Mouse (Mus musculus): Measurements from ENCODE around the gene Fam193a. TPM values are rescaled to one million over a fixed set of nuclear protein-coding genes. Genes with fewer than 3 reads are reported as not detected.

Gene Fam193a
- polyA plus RNA-seq, 1 experiment from 2014 or later = 8.9 TPM

- no peaks in the 10 kb centered on the region; the same call in 1 of the 2 replicates for H3K36me3 ChIP-seq (ENCODE audit: control insufficient read depth, insufficient read depth, low read length)
- no peaks in the 10 kb centered on the region for H3K9me3 ChIP-seq (ENCODE audit: control insufficient read depth, low read length)
- H3K27me3 ChIP-seq (replicated peaks; ENCODE audit: control insufficient read depth, insufficient read depth, low read length) = no peaks in the 10 kb centered on the region
- H3K4me3 ChIP-seq (ENCODE audit: low read depth, low read length) = peak within 1 kb of the TSS; percentile 79
- under 1% methylated on average over 64 of the region's 64 CpGs for WGBS
- H3K9ac ChIP-seq (ENCODE audit: low read depth, low read length) = peak within 1 kb of the TSS; percentile 91
- ATAC-seq (replicated peaks; ENCODE audit: low FRiP score) (peak; percentile 96), DNase-seq (ENCODE audit: low spot score) (peak; percentile 96)
- peaks cover 10% of the 10 kb centered on the region for H3K4me1 ChIP-seq (replicated peaks; ENCODE audit: control insufficient read depth, insufficient read depth, low read length)
- H3K4me2 ChIP-seq = peak within 1 kb of the TSS; percentile 98
- H3K27ac ChIP-seq (ENCODE audit: low read depth, low read length) = peak within 1 kb of the TSS; percentile 22; the same call in 1 of the 2 replicates
Observed at GRCm38 (mm10) chr5:34513466-34514217, 143.9 kb downstream of the Fam193a start, which contains the start of gene Tnip2. TSS of gene Tnip2 (minus strand) at chr5:34513991.

GRCm38 (mm10) chr5:34514218-34514566 lies 144.5 kb downstream of the Fam193a start:
- ATAC-seq (replicated peaks; ENCODE audit: low FRiP score) = no peak; the same call in 1 of the 2 replicates
- Histone ChIP-seq H3K4me3 (ENCODE audit: low read depth, low read length) (peak overlapping the region; percentile 79), H3K9me3 (ENCODE audit: control insufficient read depth, low read length) (no peaks in the 10 kb centered on the region), H3K27ac (ENCODE audit: low read depth, low read length) (no peak overlapping the region), H3K27me3 (replicated peaks; ENCODE audit: control insufficient read depth, insufficient read depth, low read length) (no peaks in the 10 kb centered on the region), H3K36me3 (ENCODE audit: control insufficient read depth, insufficient read depth, low read length) (no peaks in the 10 kb centered on the region; the same call in 1 of the 2 replicates), H3K4me1 (replicated peaks; ENCODE audit: control insufficient read depth, insufficient read depth, low read length) (peaks cover 10% of the 10 kb centered on the region), H3K9ac (ENCODE audit: low read depth, low read length) (peak overlapping the region; percentile 39; the same call in 1 of the 2 replicates), H3K4me2 (peak overlapping the region; percentile 98)
- DNase-seq (ENCODE audit: low spot score) = no peak
- WGBS = 13% methylated on average over 7 of the region's 7 CpGs

GRCm38 (mm10) chr5:34515096-34515495 lies 145.4 kb downstream of the Fam193a start:
- Histone ChIP-seq H3K36me3 (ENCODE audit: control insufficient read depth, insufficient read depth, low read length) (no peaks in the 10 kb centered on the region), H3K27me3 (replicated peaks; ENCODE audit: control insufficient read depth, insufficient read depth, low read length) (no peaks in the 10 kb centered on the region), H3K9ac (ENCODE audit: low read depth, low read length) (no peak overlapping the region), H3K4me3 (ENCODE audit: low read depth, low read length) (no peak overlapping the region), H3K4me1 (replicated peaks; ENCODE audit: control insufficient read depth, insufficient read depth, low read length) (peaks cover 12% of the 10 kb centered on the region), H3K27ac (ENCODE audit: low read depth, low read length) (no peak overlapping the region), H3K9me3 (ENCODE audit: control insufficient read depth, low read length) (no peaks in the 10 kb centered on the region), H3K4me2 (no peak overlapping the region)
- ATAC-seq (replicated peaks; ENCODE audit: low FRiP score) (no peak), DNase-seq (ENCODE audit: low spot score) (no peak)

DNA sequence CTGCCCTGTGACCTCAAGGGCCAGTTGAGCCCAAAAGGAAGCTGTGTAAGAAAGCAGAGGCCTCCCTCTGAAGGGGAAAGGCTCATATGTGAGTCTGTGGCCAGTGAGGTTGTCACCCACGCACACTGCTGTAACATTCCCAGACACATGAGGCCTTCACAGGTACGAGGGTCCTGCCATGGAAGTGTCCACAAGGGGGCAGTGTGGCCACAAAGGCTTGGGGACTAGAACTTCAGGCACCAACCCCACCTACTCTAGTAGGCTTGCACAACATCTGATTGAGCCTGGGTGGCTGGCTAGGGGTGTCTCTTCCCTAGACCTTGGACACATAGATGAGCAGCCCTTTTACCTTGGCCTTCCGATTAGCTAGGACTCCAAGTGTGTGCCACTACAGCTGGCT lies 148.2 kb downstream of the Fam193a start:
- no peaks in the 10 kb centered on the region for H3K27me3 ChIP-seq (replicated peaks; ENCODE audit: control insufficient read depth, insufficient read depth, low read length)
- WGBS = 19% methylated on average over 3 of the region's 3 CpGs
- no peak overlapping the region for H3K9ac ChIP-seq (ENCODE audit: low read depth, low read length)
- no peak overlapping the region for H3K4me3 ChIP-seq (ENCODE audit: low read depth, low read length)
- H3K4me2 ChIP-seq = no peak overlapping the region
- DNase-seq (ENCODE audit: low spot score) = peak; percentile 76
- peak; percentile 35 for ATAC-seq (replicated peaks; ENCODE audit: low FRiP score)
- no peaks in the 10 kb centered on the region for H3K9me3 ChIP-seq (ENCODE audit: control insufficient read depth, low read length)
- peaks cover 22% of the 10 kb centered on the region for H3K4me1 ChIP-seq (replicated peaks; ENCODE audit: control insufficient read depth, insufficient read depth, low read length)
- H3K27ac ChIP-seq (ENCODE audit: low read depth, low read length) = no peak overlapping the region
- H3K36me3 ChIP-seq (ENCODE audit: control insufficient read depth, insufficient read depth, low read length) = no peaks in the 10 kb centered on the region

DNA sequence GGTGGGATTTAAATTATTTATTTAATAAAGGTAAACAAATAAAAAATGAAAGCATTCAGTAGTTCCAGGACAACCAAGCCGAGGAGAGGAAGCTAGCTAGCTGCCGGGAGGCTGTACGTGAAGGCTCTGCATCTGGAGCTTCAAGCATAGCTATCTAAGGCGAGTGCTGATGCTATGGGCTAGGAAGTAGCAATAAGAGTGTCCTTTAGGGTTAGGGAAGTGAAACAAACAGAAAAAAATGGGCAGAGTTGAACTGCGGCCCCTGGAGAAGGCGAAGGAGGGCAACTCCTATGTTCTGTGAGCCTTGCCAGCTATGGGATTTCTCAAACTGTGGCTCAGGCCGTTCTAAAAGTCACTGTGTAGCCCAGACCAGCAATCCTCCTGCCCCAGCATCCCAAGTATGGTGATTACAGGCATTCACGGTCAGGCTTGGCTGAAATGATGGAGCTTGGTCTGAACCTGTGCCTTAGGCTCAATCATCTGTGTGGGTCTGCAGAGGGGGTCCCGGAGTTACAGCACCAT lies 149.7 kb downstream of the Fam193a start:
- no peak for ATAC-seq (replicated peaks; ENCODE audit: low FRiP score)
- no peaks in the 10 kb centered on the region for H3K27me3 ChIP-seq (replicated peaks; ENCODE audit: control insufficient read depth, insufficient read depth, low read length)
- WGBS = 73% methylated on average over 9 of the region's 9 CpGs
- H3K9ac ChIP-seq (ENCODE audit: low read depth, low read length) = no peak overlapping the region
- peaks cover 15% of the 10 kb centered on the region for H3K4me1 ChIP-seq (replicated peaks; ENCODE audit: control insufficient read depth, insufficient read depth, low read length)
- H3K36me3 ChIP-seq (ENCODE audit: control insufficient read depth, insufficient read depth, low read length) = no peaks in the 10 kb centered on the region
- H3K4me2 ChIP-seq = no peak overlapping the region
- no peaks in the 10 kb centered on the region for H3K9me3 ChIP-seq (ENCODE audit: control insufficient read depth, low read length)
- H3K4me3 ChIP-seq (ENCODE audit: low read depth, low read length) = no peak overlapping the region
- H3K27ac ChIP-seq (ENCODE audit: low read depth, low read length) = no peak overlapping the region
- no peak for DNase-seq (ENCODE audit: low spot score)

- Histone ChIP-seq H3K4me2 (peak overlapping the region; percentile 33), H3K27me3 (replicated peaks; ENCODE audit: control insufficient read depth, insufficient read depth, low read length) (no peaks in the 10 kb centered on the region), H3K27ac (ENCODE audit: low read depth, low read length) (no peak overlapping the region; the same call in 1 of the 2 replicates), H3K36me3 (ENCODE audit: control insufficient read depth, insufficient read depth, low read length) (no peaks in the 10 kb centered on the region), H3K4me3 (ENCODE audit: low read depth, low read length) (no peak overlapping the region), H3K9ac (ENCODE audit: low read depth, low read length) (no peak overlapping the region), H3K9me3 (ENCODE audit: control insufficient read depth, low read length) (no peaks in the 10 kb centered on the region), H3K4me1 (replicated peaks; ENCODE audit: control insufficient read depth, insufficient read depth, low read length) (peaks cover 15% of the 10 kb centered on the region)
- no peak; the same call in 1 of the 2 replicates for ATAC-seq (replicated peaks; ENCODE audit: low FRiP score)
- no peak for DNase-seq (ENCODE audit: low spot score)
- 38% methylated on average over 11 of the region's 11 CpGs for WGBS
Observed at GRCm38 (mm10) chr5:34520458-34521209, 150.9 kb downstream of the Fam193a start.

GRCm38 (mm10) chr5:34521337-34521736 lies 151.6 kb downstream of the Fam193a start:
- H3K4me3 ChIP-seq (ENCODE audit: low read depth, low read length) = no peak overlapping the region
- no peaks in the 10 kb centered on the region for H3K27me3 ChIP-seq (replicated peaks; ENCODE audit: control insufficient read depth, insufficient read depth, low read length)
- H3K9ac ChIP-seq (ENCODE audit: low read depth, low read length) = no peak overlapping the region
- WGBS = 70% methylated on average over 3 of the region's 3 CpGs
- DNase-seq (ENCODE audit: low spot score) = no peak
- H3K9me3 ChIP-seq (ENCODE audit: control insufficient read depth, low read length) = no peaks in the 10 kb centered on the region
- H3K4me2 ChIP-seq = no peak overlapping the region
- H3K27ac ChIP-seq (ENCODE audit: low read depth, low read length) = no peak overlapping the region
- peaks cover 19% of the 10 kb centered on the region for H3K4me1 ChIP-seq (replicated peaks; ENCODE audit: control insufficient read depth, insufficient read depth, low read length)
- no peaks in the 10 kb centered on the region for H3K36me3 ChIP-seq (ENCODE audit: control insufficient read depth, insufficient read depth, low read length)
- no peak for ATAC-seq (replicated peaks; ENCODE audit: low FRiP score)

- H3K9ac ChIP-seq (ENCODE audit: low read depth, low read length) = no peak overlapping the region
- DNase-seq (ENCODE audit: low spot score) (no peak), ATAC-seq (replicated peaks; ENCODE audit: low FRiP score) (no peak)
- H3K27me3 ChIP-seq (replicated peaks; ENCODE audit: control insufficient read depth, insufficient read depth, low read length) = no peaks in the 10 kb centered on the region; the same call in 1 of the 2 replicates
- peaks cover 27% of the 10 kb centered on the region for H3K4me1 ChIP-seq (replicated peaks; ENCODE audit: control insufficient read depth, insufficient read depth, low read length)
- no peak overlapping the region for H3K4me2 ChIP-seq
- H3K27ac ChIP-seq (ENCODE audit: low read depth, low read length) = no peak overlapping the region
- H3K36me3 ChIP-seq (ENCODE audit: control insufficient read depth, insufficient read depth, low read length) = no peaks in the 10 kb centered on the region
- H3K4me3 ChIP-seq (ENCODE audit: low read depth, low read length) = no peak overlapping the region
- WGBS = 46% methylated on average over 4 of the region's 4 CpGs
- no peaks in the 10 kb centered on the region for H3K9me3 ChIP-seq (ENCODE audit: control insufficient read depth, low read length)
Observed at GRCm38 (mm10) chr5:34523958-34524485, 154.3 kb downstream of the Fam193a start.

All from liver, embryonic 11.5 days (tissue).